Mouse (Mus musculus) left cerebral cortex, adult 11 months (tissue): ENCODE results near the gene Kif24.
A peak's percentile ranks its signal among the peaks of the same experiment; 100 is the strongest.

Experiments
- DNase-seq: peaks from one replicate; pipeline ENCODE4 v3.0.0; 2022; ENCODE audit warnings: low spot score

Kif24 gene

GRCm38 (mm10) chr4:41401167-41401566, 63.5 kb downstream of the Kif24 start:
- no peak for DNase-seq

GRCm38 (mm10) chr4:41399904-41400303, 64.8 kb downstream of the Kif24 start:
- no peak for DNase-seq

- DNase-seq: no peak
Observed at GRCm38 (mm10) chr4:41398353-41398752, 66.3 kb downstream of the Kif24 start.

GRCm38 (mm10) chr4:41394651-41395050, 70.0 kb downstream of the Kif24 start:
- DNase-seq: no peak

- no peak for DNase-seq
Observed at GRCm38 (mm10) chr4:41391015-41391414, 73.7 kb downstream of the Kif24 start.

GRCm38 (mm10) chr4:41390122-41390521, 74.6 kb downstream of the Kif24 start:
- peak; percentile 70 for DNase-seq

- no peak for DNase-seq
Observed at GRCm38 (mm10) chr4:41389240-41389639, 75.4 kb downstream of the Kif24 start.

GRCm38 (mm10) chr4:41388616-41389015, 76.1 kb downstream of the Kif24 start:
- DNase-seq: no peak

- DNase-seq: no peak
Observed at GRCm38 (mm10) chr4:41387755-41388469, 76.8 kb downstream of the Kif24 start.

GRCm38 (mm10) chr4:41386412-41386975, 78.2 kb downstream of the Kif24 start:
- DNase-seq: no peak

- no peak for DNase-seq
Observed at GRCm38 (mm10) chr4:41381213-41381950, 83.3 kb downstream of the Kif24 start.

GRCm38 (mm10) chr4:41377567-41377966, 87.1 kb downstream of the Kif24 start:
- no peak for DNase-seq

GRCm38 (mm10) chr4:41369702-41370437, 94.8 kb downstream of the Kif24 start:
- DNase-seq: no peak

- DNase-seq: no peak
Observed at GRCm38 (mm10) chr4:41368198-41368597, 96.5 kb downstream of the Kif24 start.

GRCm38 (mm10) chr4:41361059-41361458, 103.6 kb downstream of the Kif24 start:
- DNase-seq: no peak

GRCm38 (mm10) chr4:41359358-41359757, 105.3 kb downstream of the Kif24 start:
- DNase-seq: no peak

GRCm38 (mm10) chr4:41358669-41359068, 106.0 kb downstream of the Kif24 start:
- DNase-seq: no peak

GRCm38 (mm10) chr4:41357154-41357553, 107.5 kb downstream of the Kif24 start:
- no peak for DNase-seq

- DNase-seq: no peak
Observed at GRCm38 (mm10) chr4:41353265-41353664, 111.4 kb downstream of the Kif24 start.

GRCm38 (mm10) chr4:41352758-41353157, 111.9 kb downstream of the Kif24 start:
- no peak for DNase-seq

- no peak for DNase-seq
Observed at GRCm38 (mm10) chr4:41349199-41349591, 115.5 kb downstream of the Kif24 start.

- DNase-seq: peak; percentile 83
Observed at GRCm38 (mm10) chr4:41348584-41349198, 116.0 kb downstream of the Kif24 start, which contains the start of gene Ubap1. Gene Ubap1, plus strand, starts transcription at chr4:41348996.
